Mouse (Mus musculus) stomach, embryonic 16.5 days (tissue): Measurements from ENCODE around the gene Tmem30a. TPM values are rescaled to one million over a fixed set of nuclear protein-coding genes. Genes with fewer than 3 reads are reported as not detected.

Experiments used
- ATAC-seq: fragments of 200-750 bp; cut with Nextera tagmentation; 2 replicates; pipeline ENCODE4 v1.8.0; 2017; ENCODE audit warnings: moderate number of reproducible peaks, moderate TSS enrichment; ENCODE audit not compliant: insufficient read depth, low FRiP score
- H3K27ac ChIP-seq: fragments of 300-500 bp; sonication (generic); 2 replicates; pipeline ENCODE4 v1.5.1; 2014; ENCODE audit warnings: low read length
- H3K27me3 ChIP-seq: fragments of 300-500 bp; sonication (generic); 2 replicates; pipeline ENCODE4 v1.6.1; 2014; ENCODE audit warnings: low read length, control low read depth, mixed read lengths; ENCODE audit not compliant: control insufficient read depth, insufficient read depth
- H3K36me3 ChIP-seq: fragments of 300-500 bp; sonication (generic); 2 replicates; pipeline ENCODE4 v1.6.1; 2014; ENCODE audit warnings: low read length; ENCODE audit not compliant: control insufficient read depth, insufficient read depth
- H3K4me1 ChIP-seq: fragments of 300-500 bp; sonication (generic); 2 replicates; pipeline ENCODE4 v1.6.1; 2014; ENCODE audit warnings: low read length, control low read depth, mixed read lengths; ENCODE audit not compliant: control insufficient read depth, insufficient read depth
- H3K4me2 ChIP-seq: fragments of 300-500 bp; sonication (generic); 2 replicates; pipeline ENCODE4 v1.6.1; 2014; ENCODE audit warnings: low read depth, low read length, mixed read lengths
- H3K4me3 ChIP-seq: fragments of 300-500 bp; sonication (generic); replicated peaks from 2 replicates; pipeline ENCODE4 v1.5.1; 2014; ENCODE audit warnings: mild to moderate bottlenecking, low read length
- H3K9ac ChIP-seq: fragments of 300-500 bp; sonication (generic); 2 replicates; pipeline ENCODE4 v1.6.1; 2014; ENCODE audit warnings: low read length
- H3K9me3 ChIP-seq: fragments of 300-500 bp; sonication (generic); replicated peaks from 2 replicates; pipeline ENCODE4 v1.6.1; 2016; ENCODE audit warnings: low read length, control low read depth; ENCODE audit not compliant: control insufficient read depth
- WGBS: fragments of 180-500 bp; shearing (Covaris S2); extraction: QIAGEN DNeasy Blood & Tissue Kit; methylation state at CpG from one replicate; pipeline ENCODE4 v1.1.7; 2014; 5-methylcytosine and 5-hydroxymethylcytosine counted together
- polyA plus RNA-seq: library from polyadenylated mRNA; unstranded; fragments of >200 nt; fragmentation: Nextera tagmentation; extraction: Ambion mirVana; gene quantifications from 2 replicates; pipeline ENCODE4 v1.2.1, GENCODE M21; 2015

The Tmem30a gene
- polyA plus RNA-seq = 65.9 and 68.9 TPM in 2 replicates

DNA sequence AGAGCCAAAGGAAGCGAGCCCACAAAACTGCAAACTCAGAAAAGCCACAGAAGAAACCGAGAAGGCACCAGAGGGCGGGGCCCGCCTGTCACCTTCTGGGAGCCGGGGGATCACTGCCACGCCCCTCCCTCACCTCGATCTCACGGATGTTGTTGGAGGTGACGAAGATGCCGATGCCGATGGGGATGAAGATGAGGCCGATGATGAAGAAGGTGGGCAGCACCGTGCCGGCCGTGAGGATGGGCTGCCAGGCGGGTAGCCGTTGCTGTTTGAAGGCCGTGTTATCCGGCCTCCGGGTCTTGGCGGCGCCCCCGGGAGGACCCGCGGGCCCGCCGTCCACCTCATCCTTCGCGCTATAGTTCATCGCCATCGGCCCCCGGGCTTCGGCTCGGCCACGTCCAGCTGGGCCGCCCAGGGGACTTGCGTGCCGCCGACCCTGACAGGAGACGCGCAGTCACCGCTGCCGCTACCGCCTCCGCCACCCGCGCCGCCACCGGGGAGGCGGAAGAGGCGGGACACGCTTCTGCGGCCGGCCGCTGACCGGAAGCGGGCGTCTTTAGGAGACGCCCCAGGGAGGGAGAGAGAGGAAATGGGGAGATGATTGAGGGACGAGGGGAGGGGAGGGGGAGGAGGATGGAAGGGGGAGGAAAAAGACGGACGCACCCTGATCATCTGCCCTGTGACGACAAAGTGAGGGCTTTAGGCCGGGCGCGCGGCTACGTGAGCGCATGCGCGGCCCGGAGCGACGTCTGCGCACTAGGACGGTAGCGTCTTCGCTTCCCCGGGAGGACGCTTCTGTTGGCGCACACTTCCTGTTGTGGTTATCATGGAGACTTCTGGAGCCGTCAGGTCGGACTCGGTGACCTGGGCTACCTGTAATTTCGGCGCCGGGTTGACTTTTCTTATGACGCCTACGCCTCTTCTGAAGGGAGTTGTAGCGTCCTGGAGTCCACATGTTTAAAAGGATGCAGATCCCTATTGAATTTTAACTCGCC lies at the start of gene Tmem30a:
Tmem30a (minus strand) TSS at position 667 of the 995 bp plus-strand sequence.
- Histone ChIP-seq H3K4me1 (peaks cover 5% of the 10 kb centered on the region; the same call in 1 of the 2 replicates), H3K9me3 (no peaks in the 10 kb centered on the region), H3K9ac (peak within 1 kb of the TSS; percentile 93), H3K27ac (peak within 1 kb of the TSS; percentile 89), H3K36me3 (no peaks in the 10 kb centered on the region), H3K4me3 (peak within 1 kb of the TSS; percentile 92), H3K4me2 (peak within 1 kb of the TSS; percentile 68), H3K27me3 (no peaks in the 10 kb centered on the region)
- ATAC-seq = peak; percentile 97
- under 1% methylated on average over 91 of the region's 91 CpGs for WGBS

DNA sequence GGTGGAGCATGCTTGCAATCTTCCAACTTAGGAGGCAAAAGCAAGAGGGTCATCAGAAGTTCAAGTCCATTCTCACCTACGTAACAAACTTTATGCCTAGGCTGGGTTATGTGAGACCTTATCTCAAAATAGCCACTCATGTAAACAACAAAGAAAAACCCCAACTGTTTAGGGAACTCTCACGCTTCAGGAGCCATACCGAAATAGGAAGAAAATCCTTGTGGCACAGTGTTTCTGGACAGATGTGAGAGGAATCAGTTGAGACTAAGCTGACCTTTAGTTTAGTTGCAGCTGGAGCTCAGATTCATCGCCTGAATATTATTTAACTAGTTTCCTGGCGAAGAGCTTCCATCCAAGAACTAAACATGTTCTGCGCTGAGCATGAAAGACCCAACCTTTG lies 49.3 kb upstream of the Tmem30a start:
- Histone ChIP-seq H3K4me1 (no peaks in the 10 kb centered on the region), H3K9me3 (no peaks in the 10 kb centered on the region), H3K9ac (no peak overlapping the region), H3K4me2 (no peak overlapping the region), H3K36me3 (no peaks in the 10 kb centered on the region), H3K27ac (peak overlapping the region; percentile 67), H3K4me3 (no peak overlapping the region), H3K27me3 (no peaks in the 10 kb centered on the region)
- no peak for ATAC-seq
- WGBS = 36% methylated on average over 6 of the region's 6 CpGs

DNA sequence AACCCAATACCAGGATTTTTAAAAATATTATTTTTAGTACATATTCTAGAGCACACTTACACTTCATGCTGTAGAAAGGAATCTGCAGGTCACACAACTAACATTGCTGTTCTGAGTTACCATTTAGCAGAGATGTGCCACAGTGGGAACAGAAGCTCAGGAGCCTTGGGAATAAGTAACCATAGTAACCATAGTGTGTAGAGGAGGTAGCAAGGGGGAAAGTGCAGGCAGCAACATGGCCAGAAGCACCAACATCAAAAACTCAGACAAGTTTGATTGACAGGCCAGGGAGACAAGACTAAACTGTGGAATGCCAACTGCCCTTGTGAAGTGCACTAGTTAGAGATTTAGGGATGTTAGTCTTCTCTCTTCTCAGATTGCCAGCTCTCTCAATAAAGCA lies 48.7 kb upstream of the Tmem30a start:
- H3K27ac ChIP-seq = peak overlapping the region; percentile 67; the same call in 1 of the 2 replicates
- H3K4me2 ChIP-seq = no peak overlapping the region
- ATAC-seq = no peak
- H3K9me3 ChIP-seq = no peaks in the 10 kb centered on the region
- no peak overlapping the region for H3K4me3 ChIP-seq
- H3K36me3 ChIP-seq = no peaks in the 10 kb centered on the region
- no peak overlapping the region for H3K9ac ChIP-seq
- no peaks in the 10 kb centered on the region for H3K4me1 ChIP-seq
- no peaks in the 10 kb centered on the region for H3K27me3 ChIP-seq

DNA sequence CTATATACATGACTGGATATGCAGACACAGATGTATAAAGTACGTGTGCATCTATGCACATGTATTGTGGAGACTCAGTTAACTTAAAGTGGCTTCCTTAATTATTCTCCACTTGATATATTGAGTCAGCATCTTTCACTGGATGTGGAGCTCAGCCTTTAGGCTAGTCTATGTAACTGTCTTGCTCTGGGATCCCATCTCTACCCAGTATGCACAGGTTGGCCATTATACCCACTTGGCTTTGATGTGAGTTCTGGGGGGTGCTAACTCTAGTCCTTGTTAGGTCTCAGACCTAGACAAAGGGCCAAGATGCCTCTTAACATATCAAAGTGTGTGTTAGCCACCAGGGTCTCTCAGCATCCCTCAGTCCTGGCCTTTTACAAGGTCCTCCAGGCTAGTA lies 38.0 kb upstream of the Tmem30a start:
- Histone ChIP-seq H3K4me2 (no peak overlapping the region), H3K27ac (no peak overlapping the region), H3K36me3 (no peaks in the 10 kb centered on the region), H3K9ac (no peak overlapping the region), H3K4me1 (peaks cover 9% of the 10 kb centered on the region; the same call in 1 of the 2 replicates), H3K4me3 (no peak overlapping the region), H3K9me3 (no peaks in the 10 kb centered on the region), H3K27me3 (no peaks in the 10 kb centered on the region)
- ATAC-seq = no peak
- WGBS = 69% methylated on average over 1 of the region's 1 CpGs

DNA sequence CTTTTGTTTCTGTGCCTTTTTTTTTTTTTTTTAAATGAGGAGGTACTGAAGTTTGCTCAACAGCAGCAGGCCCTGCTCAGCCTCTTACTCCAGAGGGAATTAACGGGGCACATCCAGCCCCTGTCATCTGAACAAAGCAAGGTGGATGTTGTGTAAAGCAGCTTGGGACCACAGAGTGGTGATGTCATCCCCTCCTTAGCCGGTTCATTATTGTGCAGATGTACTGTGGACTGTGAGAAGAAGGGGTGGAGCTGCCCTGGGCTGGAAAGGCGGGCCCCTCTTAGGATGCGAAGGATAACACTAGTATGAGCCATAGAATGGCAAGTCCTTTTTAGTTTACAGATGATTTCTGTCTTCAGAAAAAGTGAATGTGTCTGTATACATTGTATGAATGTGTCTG lies 37.6 kb upstream of the Tmem30a start:
- Histone ChIP-seq H3K36me3 (no peaks in the 10 kb centered on the region), H3K4me3 (no peak overlapping the region), H3K4me1 (peaks cover 9% of the 10 kb centered on the region; the same call in 1 of the 2 replicates), H3K9ac (no peak overlapping the region), H3K27ac (peak overlapping the region; percentile 72), H3K4me2 (no peak overlapping the region), H3K27me3 (no peaks in the 10 kb centered on the region), H3K9me3 (no peaks in the 10 kb centered on the region)
- ATAC-seq = no peak; the same call in 1 of the 2 replicates
- WGBS = 40% methylated on average over 4 of the region's 4 CpGs

DNA sequence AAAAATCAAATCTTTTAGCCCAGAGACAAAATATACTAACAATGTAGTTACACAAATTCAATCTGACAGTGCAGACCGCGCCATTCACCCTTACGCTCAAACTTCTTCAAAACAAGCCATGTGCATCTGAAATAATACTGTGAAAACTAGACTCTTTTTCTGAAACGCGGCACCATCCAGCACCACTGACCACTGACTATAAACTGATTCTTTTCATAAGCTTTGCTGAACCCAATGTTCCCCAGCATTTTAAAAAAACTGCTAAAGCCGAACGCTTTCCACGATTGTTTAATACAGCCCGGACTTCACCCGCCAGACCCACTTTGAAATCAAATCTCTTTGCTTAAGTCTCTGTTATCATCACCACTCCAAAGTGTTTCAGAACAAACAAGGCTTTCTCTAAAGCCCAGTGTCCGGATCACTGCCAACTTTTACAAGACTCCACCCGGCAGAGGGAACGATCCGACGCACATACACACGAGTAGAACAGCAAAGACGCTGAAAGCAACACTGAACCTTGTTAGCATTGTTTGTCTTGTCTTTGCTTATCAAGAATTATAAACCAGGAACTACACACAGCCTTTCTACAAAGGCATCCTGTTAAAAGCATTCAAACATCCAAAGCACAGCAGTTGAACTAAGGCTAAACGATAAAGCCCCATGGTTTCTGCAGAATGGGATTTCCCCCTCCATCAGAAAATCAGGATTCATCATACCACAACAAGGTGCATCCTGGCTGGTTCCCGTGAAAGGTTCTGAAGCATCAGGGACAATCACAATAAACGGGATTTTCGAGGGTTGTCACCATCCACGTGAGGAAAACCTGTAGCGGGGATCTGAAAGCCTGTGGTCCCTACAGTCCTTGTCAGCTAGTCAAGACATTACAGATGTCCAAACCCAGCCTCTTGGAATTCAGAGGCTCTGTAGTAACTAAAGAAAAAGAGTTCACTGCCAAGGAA lies 36.8 kb upstream of the Tmem30a start:
- H3K9ac ChIP-seq = peak overlapping the region; percentile 33; the same call in 1 of the 2 replicates
- H3K27me3 ChIP-seq = no peaks in the 10 kb centered on the region
- H3K36me3 ChIP-seq = no peaks in the 10 kb centered on the region
- H3K4me1 ChIP-seq = peaks cover 9% of the 10 kb centered on the region; the same call in 1 of the 2 replicates
- WGBS = 49% methylated on average over 23 of the region's 23 CpGs
- peak overlapping the region; percentile 22; the same call in 1 of the 2 replicates for H3K4me2 ChIP-seq
- ATAC-seq = peak; percentile 29; the same call in 1 of the 2 replicates
- H3K27ac ChIP-seq = peak overlapping the region; percentile 72
- no peaks in the 10 kb centered on the region for H3K9me3 ChIP-seq
- no peak overlapping the region for H3K4me3 ChIP-seq

DNA sequence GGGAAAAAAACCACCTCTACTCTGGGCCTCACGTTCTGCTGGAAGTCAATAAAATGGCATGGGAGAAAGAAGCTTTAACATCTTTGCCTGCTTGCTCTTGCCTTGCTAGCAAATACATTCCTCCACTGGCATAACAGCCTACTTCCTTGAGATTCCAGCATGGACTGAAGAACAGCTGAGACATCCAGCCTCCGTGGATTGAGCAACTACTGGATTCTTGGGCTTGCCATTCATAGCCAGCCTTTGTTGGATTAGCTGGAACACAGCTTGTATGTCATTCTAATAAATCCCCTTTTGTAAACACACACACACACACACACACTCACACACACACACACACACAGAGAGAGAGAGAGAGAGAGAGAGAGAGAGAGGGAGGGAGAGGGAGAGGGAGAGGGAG lies 33.8 kb upstream of the Tmem30a start:
- Histone ChIP-seq H3K27me3 (no peaks in the 10 kb centered on the region), H3K4me1 (peaks cover 9% of the 10 kb centered on the region; the same call in 1 of the 2 replicates), H3K9ac (no peak overlapping the region), H3K4me3 (no peak overlapping the region), H3K27ac (no peak overlapping the region), H3K36me3 (no peaks in the 10 kb centered on the region), H3K9me3 (no peaks in the 10 kb centered on the region), H3K4me2 (no peak overlapping the region)
- no peak for ATAC-seq
- WGBS = 56% methylated on average over 2 of the region's 2 CpGs

DNA sequence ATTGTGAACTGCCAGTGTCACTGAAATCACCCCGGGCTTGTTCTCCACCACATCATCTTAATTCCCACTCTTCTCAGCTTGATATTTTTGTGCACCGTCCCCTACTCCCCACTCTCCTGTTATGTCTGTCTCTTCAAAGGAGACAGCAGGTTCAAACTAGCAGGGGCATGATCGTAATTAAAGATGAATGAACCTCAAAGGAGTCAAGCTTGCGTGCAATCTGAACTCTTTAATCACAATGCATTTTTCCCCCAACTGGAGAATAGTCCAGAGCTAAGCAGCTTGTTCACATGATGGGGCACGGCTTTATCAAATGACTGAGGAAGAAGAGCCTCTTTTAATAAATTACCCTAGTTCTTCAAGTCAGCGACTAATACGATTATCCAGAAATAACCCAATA lies 32.2 kb upstream of the Tmem30a start:
- WGBS = 83% methylated on average over 7 of the region's 7 CpGs

More for the DNA sequence above, 32.2 kb upstream of the Tmem30a start:
- no peak overlapping the region for H3K4me3 ChIP-seq
- no peaks in the 10 kb centered on the region for H3K27me3 ChIP-seq
- ATAC-seq = no peak
- no peaks in the 10 kb centered on the region for H3K36me3 ChIP-seq
- peaks cover 5% of the 10 kb centered on the region; the same call in 1 of the 2 replicates for H3K4me1 ChIP-seq
- H3K27ac ChIP-seq = no peak overlapping the region
- H3K9me3 ChIP-seq = no peaks in the 10 kb centered on the region
- no peak overlapping the region for H3K4me2 ChIP-seq
- no peak overlapping the region for H3K9ac ChIP-seq
